Mouse (Mus musculus) G1E (cell line): ENCODE measurements at regions not wholly inside any gene's neighbourhood (a gene's known extent, or its start where the extent isn't known, plus 50 kb on each side); places are given as distances from the start of the nearest gene placed in this dataset.

ENCODE experiments used
- CTCF ChIP-seq: IDR thresholded peaks from 2 replicates; pipeline ENCODE4 v1.5.1; 2012; ENCODE audit warnings: low read depth, low read length, inconsistent platforms, mixed read lengths
- GATA1 ChIP-seq: IDR thresholded peaks from 2 replicates; pipeline ENCODE4 v1.6.1; 2012; ENCODE audit warnings: borderline replicate concordance, low read length, inconsistent platforms, mixed read lengths

GRCm38 (mm10) chr9:98663011-98663410 is 61.6 kb upstream of the Mrps22 start:
- TF ChIP-seq CTCF (no peak), GATA1 (no peak)
